Mouse (Mus musculus): ENCODE measurements at regions not wholly inside any gene's neighbourhood (a gene's known extent, or its start where the extent isn't known, plus 50 kb on each side); places are given as distances from the start of the nearest gene placed in this dataset.
"Not testable (repeated sequence)": the region's sequence is repeated elsewhere in the genome, so short reads cannot be mapped to it uniquely, and the experiment has no call there.

- H3K4me3 ChIP-seq (ENCODE audit: insufficient read depth, low read depth, low read length), result no peak overlapping the region
- 88% methylated on average over 8 of the region's 8 CpGs for WGBS
- no peak for TF ChIP-seq CTCF (IDR thresholded peaks at IDR 0.05; ENCODE audit: insufficient read depth, low read depth, low read length)
- no peak for TF ChIP-seq POLR2A (IDR thresholded peaks at IDR 0.05; ENCODE audit: insufficient read depth, low read depth, low read length)
- H3K27ac ChIP-seq (ENCODE audit: insufficient read depth, low read depth, low read length), result no peak overlapping the region
- no peaks in the 10 kb centered on the region for H3K4me1 ChIP-seq (ENCODE audit: control insufficient read depth, insufficient read depth, low read length)
Observed at GRCm38 (mm10) chr12:15536852-15537368, 279.8 kb downstream of the Trib2 start.

- H3K4me1 ChIP-seq (ENCODE audit: control insufficient read depth, insufficient read depth, low read length), result no peaks in the 10 kb centered on the region
- 81% methylated on average over 5 of the region's 5 CpGs for WGBS
- no peak overlapping the region for H3K4me3 ChIP-seq (ENCODE audit: insufficient read depth, low read depth, low read length)
- no peak overlapping the region for H3K27ac ChIP-seq (ENCODE audit: insufficient read depth, low read depth, low read length)
- TF ChIP-seq CTCF (IDR thresholded peaks at IDR 0.05; ENCODE audit: insufficient read depth, low read depth, low read length), result no peak
- no peak for TF ChIP-seq POLR2A (IDR thresholded peaks at IDR 0.05; ENCODE audit: insufficient read depth, low read depth, low read length)
Observed at GRCm38 (mm10) chr12:15536247-15536646, 280.5 kb downstream of the Trib2 start.

GRCm38 (mm10) chr12:15535822-15536221 is 280.9 kb downstream of the Trib2 start:
- H3K4me1 ChIP-seq (ENCODE audit: control insufficient read depth, insufficient read depth, low read length), result no peaks in the 10 kb centered on the region
- TF ChIP-seq CTCF (IDR thresholded peaks at IDR 0.05; ENCODE audit: insufficient read depth, low read depth, low read length), result peak; percentile 62
- TF ChIP-seq POLR2A (IDR thresholded peaks at IDR 0.05; ENCODE audit: insufficient read depth, low read depth, low read length), result no peak
- no peak overlapping the region for H3K4me3 ChIP-seq (ENCODE audit: insufficient read depth, low read depth, low read length)
- no peak overlapping the region for H3K27ac ChIP-seq (ENCODE audit: insufficient read depth, low read depth, low read length)
- WGBS, result 2% methylated on average over 6 of the region's 6 CpGs

- H3K4me1 ChIP-seq (ENCODE audit: control insufficient read depth, insufficient read depth, low read length), result no peaks in the 10 kb centered on the region
- no peak for TF ChIP-seq POLR2A (IDR thresholded peaks at IDR 0.05; ENCODE audit: insufficient read depth, low read depth, low read length)
- no peak for TF ChIP-seq CTCF (IDR thresholded peaks at IDR 0.05; ENCODE audit: insufficient read depth, low read depth, low read length)
- WGBS, result 51% methylated on average over 4 of the region's 4 CpGs
- no peak overlapping the region for H3K27ac ChIP-seq (ENCODE audit: insufficient read depth, low read depth, low read length)
- no peak overlapping the region for H3K4me3 ChIP-seq (ENCODE audit: insufficient read depth, low read depth, low read length)
Observed at GRCm38 (mm10) chr12:15520783-15521407, 295.8 kb downstream of the Trib2 start.

- WGBS, result 9% methylated on average over 2 of the region's 2 CpGs
Observed at GRCm38 (mm10) chr12:15511994-15512393, 304.7 kb downstream of the Trib2 start.

GRCm38 (mm10) chr12:15507576-15507975 is 309.1 kb downstream of the Trib2 start:
- no peaks in the 10 kb centered on the region for H3K4me1 ChIP-seq (ENCODE audit: control insufficient read depth, insufficient read depth, low read length)
- no peak overlapping the region for H3K27ac ChIP-seq (ENCODE audit: insufficient read depth, low read depth, low read length)
- TF ChIP-seq CTCF (IDR thresholded peaks at IDR 0.05; ENCODE audit: insufficient read depth, low read depth, low read length) (no peak), POLR2A (IDR thresholded peaks at IDR 0.05; ENCODE audit: insufficient read depth, low read depth, low read length) (no peak)
- WGBS, result 18% methylated on average over 7 of the region's 7 CpGs
- no peak overlapping the region for H3K4me3 ChIP-seq (ENCODE audit: insufficient read depth, low read depth, low read length)

More at GRCm38 (mm10) chr12:15511994-15512393, 304.7 kb downstream of the Trib2 start:
- TF ChIP-seq CTCF (IDR thresholded peaks at IDR 0.05; ENCODE audit: insufficient read depth, low read depth, low read length) (no peak), POLR2A (IDR thresholded peaks at IDR 0.05; ENCODE audit: insufficient read depth, low read depth, low read length) (no peak)
- Histone ChIP-seq H3K4me3 (ENCODE audit: insufficient read depth, low read depth, low read length) (no peak overlapping the region), H3K27ac (ENCODE audit: insufficient read depth, low read depth, low read length) (no peak overlapping the region), H3K4me1 (ENCODE audit: control insufficient read depth, insufficient read depth, low read length) (no peaks in the 10 kb centered on the region)

- WGBS, result 94% methylated on average over 2 of the region's 2 CpGs
Observed at GRCm38 (mm10) chr12:15493640-15494039, 323.1 kb downstream of the Trib2 start.

GRCm38 (mm10) chr12:15472741-15473140 is 344.0 kb downstream of the Trib2 start:
- Histone ChIP-seq H3K4me1 (ENCODE audit: control insufficient read depth, insufficient read depth, low read length) (no peaks in the 10 kb centered on the region), H3K27ac (ENCODE audit: insufficient read depth, low read depth, low read length) (no peak overlapping the region), H3K4me3 (ENCODE audit: insufficient read depth, low read depth, low read length) (no peak overlapping the region)
- 82% methylated on average over 3 of the region's 3 CpGs for WGBS
- TF ChIP-seq POLR2A (IDR thresholded peaks at IDR 0.05; ENCODE audit: insufficient read depth, low read depth, low read length) (no peak), CTCF (IDR thresholded peaks at IDR 0.05; ENCODE audit: insufficient read depth, low read depth, low read length) (no peak)

More at GRCm38 (mm10) chr12:15493640-15494039, 323.1 kb downstream of the Trib2 start:
- no peaks in the 10 kb centered on the region for H3K4me1 ChIP-seq (ENCODE audit: control insufficient read depth, insufficient read depth, low read length)
- no peak overlapping the region for H3K27ac ChIP-seq (ENCODE audit: insufficient read depth, low read depth, low read length)
- no peak overlapping the region for H3K4me3 ChIP-seq (ENCODE audit: insufficient read depth, low read depth, low read length)
- no peak for TF ChIP-seq CTCF (IDR thresholded peaks at IDR 0.05; ENCODE audit: insufficient read depth, low read depth, low read length)
- TF ChIP-seq POLR2A (IDR thresholded peaks at IDR 0.05; ENCODE audit: insufficient read depth, low read depth, low read length), result no peak

- no peak overlapping the region for H3K4me3 ChIP-seq (ENCODE audit: insufficient read depth, low read depth, low read length)
- no peak overlapping the region for H3K27ac ChIP-seq (ENCODE audit: insufficient read depth, low read depth, low read length)
- no peaks in the 10 kb centered on the region for H3K4me1 ChIP-seq (ENCODE audit: control insufficient read depth, insufficient read depth, low read length)
- no peak for TF ChIP-seq POLR2A (IDR thresholded peaks at IDR 0.05; ENCODE audit: insufficient read depth, low read depth, low read length)
- TF ChIP-seq CTCF (IDR thresholded peaks at IDR 0.05; ENCODE audit: insufficient read depth, low read depth, low read length), result no peak
- 97% methylated on average over 1 of the region's 1 CpGs for WGBS
Observed at GRCm38 (mm10) chr12:15459429-15459828, 357.3 kb downstream of the Trib2 start.

GRCm38 (mm10) chr12:15456369-15456768 is 360.4 kb downstream of the Trib2 start:
- not testable (repeated sequence) for H3K27ac ChIP-seq (ENCODE audit: insufficient read depth, low read depth, low read length); H3K4me3 ChIP-seq (ENCODE audit: insufficient read depth, low read depth, low read length); H3K4me1 ChIP-seq (ENCODE audit: control insufficient read depth, insufficient read depth, low read length)
